Mouse (Mus musculus) adrenal gland, postnatal 25 days (tissue): Measurements from ENCODE around the gene Kcnk10. TPM values are rescaled to one million over a fixed set of nuclear protein-coding genes. Genes with fewer than 3 reads are reported as not detected.

Experiments used
- DNase-seq: peaks from one replicate; pipeline ENCODE4 v3.0.0; 2021; ENCODE audit warnings: mixed read lengths
- total RNA-seq: library from RNA; stranded (reverse); gene quantifications from 2 replicates; pipeline ENCODE4 v1.2.3, GENCODE M21; 2021

Gene Kcnk10
- total RNA-seq, 1 experiment from 2014 or later: not detected

GRCm38 (mm10) chr12:98571896-98572680, 6.0 kb downstream of the Kcnk10 start:
- DNase-seq: no peak

- no peak for DNase-seq
Measured at GRCm38 (mm10) chr12:98569380-98569779, 8.7 kb downstream of the Kcnk10 start.

- DNase-seq: no peak
Measured at GRCm38 (mm10) chr12:98567877-98568276, 10.2 kb downstream of the Kcnk10 start.

- no peak for DNase-seq
Measured at GRCm38 (mm10) chr12:98564383-98564782, 13.7 kb downstream of the Kcnk10 start.

GRCm38 (mm10) chr12:98563261-98563660, 14.8 kb downstream of the Kcnk10 start:
- DNase-seq: no peak

- no peak for DNase-seq
Measured at GRCm38 (mm10) chr12:98562341-98562977, 15.7 kb downstream of the Kcnk10 start.

- no peak for DNase-seq
Measured at GRCm38 (mm10) chr12:98560038-98560437, 18.1 kb downstream of the Kcnk10 start.

GRCm38 (mm10) chr12:98557013-98557677, 21.0 kb downstream of the Kcnk10 start:
- no peak for DNase-seq

GRCm38 (mm10) chr12:98549981-98550380, 28.1 kb downstream of the Kcnk10 start:
- no peak for DNase-seq

- DNase-seq: peak; percentile 8
Measured at GRCm38 (mm10) chr12:98548141-98548540, 30.0 kb downstream of the Kcnk10 start.

- no peak for DNase-seq
Measured at GRCm38 (mm10) chr12:98545875-98546274, 32.2 kb downstream of the Kcnk10 start.

- DNase-seq: no peak
Measured at GRCm38 (mm10) chr12:98545251-98545560, 32.9 kb downstream of the Kcnk10 start.

- DNase-seq: no peak
Measured at GRCm38 (mm10) chr12:98544545-98545250, 33.4 kb downstream of the Kcnk10 start.

- DNase-seq: no peak
Measured at GRCm38 (mm10) chr12:98536760-98537159, 41.4 kb downstream of the Kcnk10 start.

GRCm38 (mm10) chr12:98536036-98536435, 42.1 kb downstream of the Kcnk10 start:
- no peak for DNase-seq

- DNase-seq: no peak
Measured at GRCm38 (mm10) chr12:98535494-98535901, 42.6 kb downstream of the Kcnk10 start.

GRCm38 (mm10) chr12:98528635-98529034, 49.5 kb downstream of the Kcnk10 start:
- DNase-seq: no peak

GRCm38 (mm10) chr12:98525361-98525760, 52.7 kb downstream of the Kcnk10 start:
- DNase-seq: no peak

GRCm38 (mm10) chr12:98524331-98525311, 53.5 kb downstream of the Kcnk10 start:
- no peak for DNase-seq

GRCm38 (mm10) chr12:98521311-98521710, 56.8 kb downstream of the Kcnk10 start:
- no peak for DNase-seq

GRCm38 (mm10) chr12:98520568-98520931, 57.6 kb downstream of the Kcnk10 start:
- no peak for DNase-seq
